Mouse (Mus musculus) olfactory bulb, adult 2 months (tissue): ENCODE measurements around the gene Fam13a. TPM values are rescaled to one million over a fixed set of nuclear protein-coding genes. Genes with fewer than 3 reads are reported as not detected.

Experiments used
- H3K27ac ChIP-seq: fragments of 200-500 bp; 2 replicates; pipeline ENCODE4 v1.5.1; 2012; ENCODE audit warnings: low read depth, low read length; ENCODE audit not compliant: insufficient read depth
- H3K4me1 ChIP-seq: fragments of 200-500 bp; 2 replicates; pipeline ENCODE4 v1.6.1; 2012; ENCODE audit warnings: low read length; ENCODE audit not compliant: control insufficient read depth, insufficient read depth
- H3K4me3 ChIP-seq: fragments of 200-500 bp; 2 replicates; pipeline ENCODE4 v1.5.1; 2012; ENCODE audit warnings: mild to moderate bottlenecking, low read depth, low read length, moderate library complexity; ENCODE audit not compliant: insufficient read depth
- CTCF ChIP-seq: fragments of 200-500 bp; IDR thresholded peaks from 2 replicates; pipeline ENCODE4 v1.5.1; 2012; ENCODE audit warnings: low read depth, mild to moderate bottlenecking, low read length, moderate library complexity; ENCODE audit not compliant: insufficient read depth
- POLR2A ChIP-seq: fragments of 200-500 bp; IDR thresholded peaks from 2 replicates; pipeline ENCODE4 v1.6.1; 2012; ENCODE audit warnings: mild to moderate bottlenecking, low read depth, low read length, moderate library complexity; ENCODE audit not compliant: insufficient read depth
- WGBS: fragments of 180-500 bp; shearing (Covaris S2); methylation state at CpG from one replicate; pipeline ENCODE4 v1.1.7; 2018; 5-methylcytosine and 5-hydroxymethylcytosine counted together
- polyA plus RNA-seq: library from polyadenylated mRNA; stranded (reverse); fragments of >200 nt; gene quantifications from 2 replicates; pipeline ENCODE4 v1.2.4, GENCODE M21; 2012; ENCODE audit warnings: low replicate concordance; ENCODE audit not compliant: missing spikeins, insufficient read depth, insufficient read length

The Fam13a gene
- not detected in 2 replicates for polyA plus RNA-seq

DNA sequence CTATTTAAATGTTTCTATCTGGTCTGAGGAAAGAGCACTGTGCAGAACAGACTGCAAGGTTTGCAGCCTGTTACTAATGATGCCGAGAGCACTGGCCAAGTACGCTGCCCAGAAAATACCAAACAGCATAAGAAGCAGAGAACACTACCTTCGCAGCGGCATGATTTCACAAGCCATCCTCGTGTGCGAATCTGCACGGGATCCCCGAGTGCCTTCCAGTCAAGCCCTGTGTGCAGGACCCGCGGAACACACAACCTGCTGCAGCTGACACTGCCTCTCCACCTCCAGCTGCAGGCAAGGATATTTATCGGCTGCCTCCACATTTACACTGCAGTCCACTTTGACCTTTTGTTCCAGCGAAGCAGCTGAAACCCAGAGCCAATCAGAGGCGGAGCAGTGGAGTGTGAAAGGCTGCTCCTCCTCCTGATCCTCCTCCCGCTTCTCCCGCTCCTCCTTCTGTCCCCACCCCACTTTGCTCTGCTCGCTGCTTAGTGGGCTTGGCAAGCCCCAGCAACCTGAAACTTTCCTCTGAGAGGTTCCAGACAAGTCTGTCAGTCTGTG, at the start of gene Fam13a:
Fam13a (minus strand) TSS at position 386 of the 561 bp plus-strand sequence.
- WGBS, result 0% methylated on average over 16 of the region's 16 CpGs
- Histone ChIP-seq H3K4me3 (peak within 1 kb of the TSS; percentile 72), H3K4me1 (no peaks in the 10 kb centered on the region), H3K27ac (peak within 1 kb of the TSS; percentile 17; the same call in 1 of the 2 replicates)
- no peak for TF ChIP-seq CTCF
- TF ChIP-seq POLR2A, result 0 out of 2 replicates have a peak, but pooled peaks have one; percentile 22

DNA sequence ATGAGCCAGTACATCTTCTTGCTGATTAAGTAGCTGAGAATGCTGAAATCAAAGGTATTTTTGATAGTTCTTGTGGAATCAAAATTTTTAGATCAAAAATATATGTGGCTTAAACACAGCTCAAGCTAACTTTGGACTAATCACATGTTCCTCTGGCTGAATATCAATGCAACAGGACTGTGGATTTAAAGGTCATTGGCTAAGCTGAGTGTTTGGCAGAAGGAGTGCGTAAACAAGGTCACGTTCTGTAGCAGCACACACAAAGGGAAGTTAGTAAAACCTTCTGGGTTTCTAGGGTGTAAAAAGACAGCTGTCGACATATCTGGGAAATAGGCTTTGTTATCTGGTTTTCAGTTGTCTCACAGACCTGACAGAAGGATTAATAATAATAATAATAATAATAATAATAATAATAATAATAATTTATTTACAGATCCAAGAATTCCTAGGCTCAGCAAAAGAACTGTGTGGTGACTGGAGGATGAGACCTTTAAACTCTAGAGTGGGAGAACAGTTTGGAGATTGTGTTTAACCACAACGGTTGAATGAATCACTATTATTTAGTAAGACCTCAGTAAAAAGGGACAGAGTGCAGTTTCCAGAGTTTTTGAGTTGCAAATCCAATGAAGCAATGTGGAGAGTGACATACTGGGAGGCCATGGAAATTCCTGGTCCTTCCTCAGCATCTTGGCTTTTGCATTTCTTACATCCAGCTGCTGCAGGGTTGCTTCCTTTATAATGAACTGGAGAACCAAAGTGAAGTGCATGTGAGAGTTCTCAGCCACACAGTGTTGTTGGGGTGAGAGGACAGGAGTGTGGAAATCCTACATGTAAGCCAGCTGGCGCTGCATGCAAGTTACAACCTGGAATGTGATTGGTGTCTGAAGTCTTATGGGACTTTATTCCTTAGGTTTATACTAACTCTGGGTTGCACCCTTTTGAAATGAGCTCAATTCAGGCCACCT, 48.0 kb upstream of the Fam13a start:
- WGBS, result 67% methylated on average over 5 of the region's 5 CpGs
- no peak for TF ChIP-seq POLR2A
- no peak for TF ChIP-seq CTCF

DNA sequence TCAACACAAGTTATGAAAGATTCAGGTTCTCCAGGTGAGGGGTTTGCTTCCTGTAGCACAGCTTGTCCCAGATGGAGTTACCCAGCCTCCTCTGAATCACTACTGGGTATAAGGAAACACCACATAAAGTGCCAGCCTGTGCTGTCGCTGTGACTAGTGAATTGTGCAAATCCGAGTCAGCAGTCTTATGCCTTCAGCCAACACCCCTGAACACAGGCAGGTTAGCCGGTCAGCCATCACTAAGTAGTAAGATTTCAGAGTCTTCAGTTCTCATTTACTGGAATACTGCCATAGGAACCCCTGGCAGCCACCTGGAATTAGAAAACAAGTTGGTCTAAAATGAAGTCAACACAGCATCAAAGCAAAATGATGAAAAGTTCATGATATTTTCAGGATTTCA, 47.3 kb upstream of the Fam13a start:
- WGBS, result 74% methylated on average over 3 of the region's 3 CpGs
- no peaks in the 10 kb centered on the region for H3K4me1 ChIP-seq
- TF ChIP-seq POLR2A (no peak), CTCF (no peak)
- H3K4me3 ChIP-seq, result no peak overlapping the region
- no peak overlapping the region for H3K27ac ChIP-seq

More for the DNA sequence above, 48.0 kb upstream of the Fam13a start:
- H3K4me1 ChIP-seq, result no peaks in the 10 kb centered on the region
- H3K27ac ChIP-seq, result no peak overlapping the region
- no peak overlapping the region for H3K4me3 ChIP-seq

DNA sequence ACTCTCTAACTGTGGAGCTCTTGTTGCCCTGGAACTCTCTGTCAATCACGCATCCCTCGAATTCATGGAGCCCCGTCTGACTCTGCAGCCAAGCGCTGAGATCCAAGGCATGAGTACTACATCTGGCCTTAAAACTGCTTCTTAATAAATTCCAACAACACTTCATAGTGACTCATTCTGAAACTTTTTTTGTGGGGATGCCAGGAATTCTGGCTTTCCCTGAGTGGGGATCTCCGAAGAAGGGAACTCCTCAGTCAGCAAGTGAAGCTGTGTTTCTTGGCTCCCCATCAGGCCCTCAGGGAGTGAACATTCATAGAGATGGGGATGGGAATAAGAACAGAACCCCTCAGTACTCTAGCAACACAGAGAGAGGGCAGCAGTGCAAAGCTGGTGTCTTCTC, 43.8 kb upstream of the Fam13a start:
- Histone ChIP-seq H3K4me1 (no peaks in the 10 kb centered on the region), H3K27ac (no peak overlapping the region), H3K4me3 (no peak overlapping the region)
- no peak for TF ChIP-seq CTCF
- no peak for TF ChIP-seq POLR2A
- 74% methylated on average over 5 of the region's 5 CpGs for whole genome bisulfite sequencing

DNA sequence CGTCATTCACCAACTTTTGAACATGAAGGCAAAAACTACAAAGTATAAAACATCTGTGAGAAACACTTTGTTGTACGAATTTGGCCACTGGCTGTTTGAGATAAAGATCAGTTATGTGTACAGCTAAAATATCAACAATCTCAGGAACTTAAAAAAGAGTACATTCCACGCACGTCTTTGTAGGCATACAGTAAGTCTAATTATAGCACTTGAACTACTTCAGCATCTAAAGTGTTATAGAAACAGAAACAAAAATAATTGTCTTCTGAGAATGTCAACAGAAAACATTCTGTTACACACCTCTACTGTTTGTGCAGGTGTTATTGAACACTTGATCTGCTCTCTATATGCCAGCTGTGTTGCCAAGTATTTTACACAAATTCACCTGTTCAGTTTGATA, 40.1 kb upstream of the Fam13a start:
- WGBS, result 61% methylated on average over 4 of the region's 4 CpGs
- no peak for TF ChIP-seq POLR2A
- no peak for TF ChIP-seq CTCF
- no peaks in the 10 kb centered on the region for H3K4me1 ChIP-seq
- no peak overlapping the region for H3K27ac ChIP-seq
- H3K4me3 ChIP-seq, result no peak overlapping the region

DNA sequence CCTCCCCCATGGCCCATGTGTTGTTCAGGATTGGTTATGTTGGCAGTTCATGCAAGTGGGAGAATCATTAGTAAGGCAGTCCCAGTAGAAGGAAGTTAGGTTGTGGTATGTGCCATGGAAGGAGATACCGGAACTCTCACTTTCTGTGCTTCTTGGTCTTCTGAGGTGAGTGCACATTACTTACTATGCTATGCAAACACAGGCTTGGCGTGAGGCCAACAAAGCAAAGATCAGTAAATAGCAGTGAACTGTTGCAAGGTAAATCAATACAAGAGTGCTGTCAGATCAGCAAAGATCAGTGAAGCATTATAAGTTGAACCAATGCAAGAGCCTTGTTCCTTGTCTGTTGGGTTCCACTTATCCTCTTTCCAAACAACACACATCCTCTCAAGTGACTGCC, 28.9 kb upstream of the Fam13a start:
- Histone ChIP-seq H3K27ac (no peak overlapping the region), H3K4me3 (no peak overlapping the region), H3K4me1 (no peaks in the 10 kb centered on the region)
- WGBS, result 85% methylated on average over 2 of the region's 2 CpGs
- no peak for TF ChIP-seq POLR2A
- no peak for TF ChIP-seq CTCF

DNA sequence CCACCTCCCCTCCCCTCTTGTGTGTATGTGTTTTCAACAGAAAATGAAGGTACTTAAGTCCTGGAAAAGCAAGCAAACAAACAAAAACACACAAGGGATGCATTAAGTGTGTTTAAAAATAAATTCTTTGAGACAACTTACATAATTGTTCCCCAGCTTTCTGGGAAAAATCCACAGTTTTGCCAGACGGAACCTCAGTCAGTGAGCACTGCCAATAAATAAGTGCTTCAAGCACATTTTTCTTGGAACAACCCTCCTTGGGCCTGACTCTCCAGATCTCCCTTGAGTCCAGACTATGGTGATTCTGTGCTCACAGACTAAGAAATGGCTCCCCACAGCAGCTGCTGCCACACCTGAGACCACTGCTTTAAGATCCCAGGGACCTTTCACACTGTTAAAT, 15.4 kb upstream of the Fam13a start:
- no peak for TF ChIP-seq CTCF
- TF ChIP-seq POLR2A, result no peak
- Histone ChIP-seq H3K27ac (no peak overlapping the region), H3K4me3 (no peak overlapping the region), H3K4me1 (no peaks in the 10 kb centered on the region)
- 51% methylated on average over 1 of the region's 1 CpGs for WGBS

DNA sequence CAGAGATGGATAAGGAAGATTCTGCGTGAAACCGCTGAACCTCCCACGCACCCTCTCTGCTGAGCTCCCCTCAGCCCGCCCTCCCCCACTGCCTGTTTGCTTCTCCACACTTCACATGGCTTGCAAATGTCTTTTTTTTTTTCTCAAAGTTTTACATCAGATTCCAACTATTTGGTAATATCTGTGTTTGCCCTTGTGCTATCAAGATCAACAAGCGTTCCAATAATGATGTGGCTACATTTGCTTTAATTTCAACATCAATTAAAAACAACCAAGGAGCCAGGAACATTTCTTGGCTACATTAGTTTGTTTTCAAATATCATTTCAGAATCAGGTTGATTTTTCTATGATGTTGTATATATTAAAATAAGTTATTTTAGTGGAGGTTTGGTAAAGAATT, 8.4 kb upstream of the Fam13a start:
- Histone ChIP-seq H3K4me1 (no peaks in the 10 kb centered on the region), H3K27ac (no peak overlapping the region), H3K4me3 (no peak overlapping the region)
- TF ChIP-seq CTCF (no peak), POLR2A (no peak)
- 85% methylated on average over 5 of the region's 5 CpGs for WGBS

DNA sequence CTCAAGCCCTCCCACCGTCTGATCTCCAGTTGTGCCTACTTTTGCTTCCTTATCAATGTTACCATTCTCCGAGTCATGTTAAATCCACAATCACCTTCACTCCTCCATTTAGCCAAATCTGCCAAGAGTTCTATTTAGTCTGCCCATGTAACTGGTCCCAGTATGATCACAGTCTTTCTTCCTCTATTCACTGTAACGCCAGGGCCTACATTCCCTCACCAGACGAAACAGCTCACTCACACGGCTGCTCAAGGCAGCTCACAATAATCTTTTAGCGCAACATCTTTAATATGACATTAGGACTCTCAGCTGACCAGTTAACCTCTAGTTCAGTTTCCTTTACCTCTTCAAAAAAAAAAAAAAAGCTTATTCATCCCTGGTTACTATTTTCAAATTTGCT, 7.2 kb upstream of the Fam13a start:
- no peaks in the 10 kb centered on the region for H3K4me1 ChIP-seq
- no peak overlapping the region for H3K4me3 ChIP-seq
- TF ChIP-seq CTCF (no peak), POLR2A (no peak)
- H3K27ac ChIP-seq, result no peak overlapping the region
- WGBS, result 89% methylated on average over 6 of the region's 6 CpGs
